Mouse (Mus musculus) liver, adult (tissue): ENCODE results near the gene Ggt1.

ENCODE experiments used
- GATA4 ChIP-seq: IDR thresholded peaks from 2 replicates; pipeline ENCODE4 v1.6.1; 2014; ENCODE audit warnings: mild to moderate bottlenecking, low read length; ENCODE audit not compliant: insufficient replicate concordance

Gene Ggt1

GRCm38 (mm10) chr10:75535423-75535822 is 26.0 kb upstream of the Ggt1 start:
- no peak for TF ChIP-seq GATA4

GRCm38 (mm10) chr10:75536123-75536522 is 25.3 kb upstream of the Ggt1 start:
- TF ChIP-seq GATA4, result no peak

GRCm38 (mm10) chr10:75547901-75548300 is 13.5 kb upstream of the Ggt1 start:
- no peak for TF ChIP-seq GATA4

GRCm38 (mm10) chr10:75548486-75548885 is 12.9 kb upstream of the Ggt1 start:
- no peak for TF ChIP-seq GATA4

- TF ChIP-seq GATA4, result no peak
Measured at GRCm38 (mm10) chr10:75549886-75550285, 11.5 kb upstream of the Ggt1 start.

GRCm38 (mm10) chr10:75551175-75551574 is 10.2 kb upstream of the Ggt1 start:
- no peak for TF ChIP-seq GATA4

- no peak for TF ChIP-seq GATA4
Measured at GRCm38 (mm10) chr10:75552106-75552505, 9.3 kb upstream of the Ggt1 start.

- TF ChIP-seq GATA4, result no peak
Measured at GRCm38 (mm10) chr10:75552701-75553450, 8.5 kb upstream of the Ggt1 start.

GRCm38 (mm10) chr10:75554090-75554489 is 7.3 kb upstream of the Ggt1 start:
- no peak for TF ChIP-seq GATA4

GRCm38 (mm10) chr10:75555557-75555956 is 5.8 kb upstream of the Ggt1 start:
- no peak for TF ChIP-seq GATA4

GRCm38 (mm10) chr10:75556026-75556425 is 5.4 kb upstream of the Ggt1 start:
- no peak for TF ChIP-seq GATA4

GRCm38 (mm10) chr10:75558515-75558914 is 2.9 kb upstream of the Ggt1 start:
- TF ChIP-seq GATA4, result no peak

- no peak for TF ChIP-seq GATA4
Measured at GRCm38 (mm10) chr10:75559041-75559675, 2.2 kb upstream of the Ggt1 start.

- no peak for TF ChIP-seq GATA4
Measured at GRCm38 (mm10) chr10:75559676-75560548, 1.5 kb upstream of the Ggt1 start, which contains the start of gene Lrrc75b. Gene Lrrc75b (minus strand): TSS chr10:75560330.

GRCm38 (mm10) chr10:75560549-75560899 is 880 bp upstream of the Ggt1 start:
- TF ChIP-seq GATA4, result no peak

- TF ChIP-seq GATA4, result no peak
Measured at GRCm38 (mm10) chr10:75562596-75562995, 1.2 kb downstream of the Ggt1 start.
